Mouse (Mus musculus) telencephalon, adult 2 months (tissue): ENCODE results near the gene Mrpl14.
A peak's percentile ranks its signal among the peaks of the same experiment; 100 is the strongest.

Experiments
- DNase-seq: peaks from one replicate; pipeline ENCODE4 v3.0.0-alpha.2; 2011; ENCODE audit warnings: low read depth, low spot score

Gene Mrpl14

DNA sequence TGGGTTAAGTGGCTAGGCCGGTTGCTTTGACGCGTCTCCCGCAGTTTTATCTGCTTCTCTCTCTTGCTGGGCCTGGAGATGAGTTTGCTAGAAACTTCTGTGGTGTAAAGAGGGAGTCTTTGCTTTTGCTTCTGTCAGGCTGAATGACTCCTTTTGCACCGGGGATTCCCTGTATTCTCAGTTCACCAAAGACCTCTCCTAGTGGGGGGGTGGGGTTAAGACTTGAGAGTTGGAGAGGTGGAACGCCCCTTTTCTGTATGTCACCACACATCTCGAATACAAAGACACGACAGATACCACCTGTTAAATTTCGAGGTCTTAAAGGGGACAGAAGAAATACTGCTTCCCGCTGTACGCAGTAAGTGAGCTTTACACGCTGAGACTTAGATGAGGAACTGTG is 594 bp downstream of the Mrpl14 start, which contains the start of gene Tmem63b:
Tmem63b (minus strand) TSS at position 190 of the 400 bp plus-strand sequence.
- DNase-seq: no peak

DNA sequence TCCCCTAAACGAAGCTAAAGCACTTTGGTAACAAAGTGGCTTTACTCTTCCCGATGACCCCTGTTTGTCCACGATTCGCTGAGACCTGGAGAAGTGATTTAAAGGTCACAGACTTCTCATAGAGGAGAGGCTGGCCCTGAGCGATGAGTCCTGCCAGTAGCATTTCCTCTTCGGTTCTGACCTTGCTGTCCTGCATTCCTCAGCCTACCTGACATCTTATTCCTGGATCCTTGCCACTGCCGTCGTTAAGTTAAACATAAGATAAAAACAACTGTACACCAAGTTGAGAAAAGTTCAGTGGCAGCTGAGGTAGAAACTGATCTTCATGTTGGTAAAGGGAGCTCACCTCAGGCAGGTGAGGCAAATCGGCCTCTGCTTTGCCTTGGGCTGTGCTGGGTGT is 3.0 kb downstream of the Mrpl14 start:
- no peak for DNase-seq

DNA sequence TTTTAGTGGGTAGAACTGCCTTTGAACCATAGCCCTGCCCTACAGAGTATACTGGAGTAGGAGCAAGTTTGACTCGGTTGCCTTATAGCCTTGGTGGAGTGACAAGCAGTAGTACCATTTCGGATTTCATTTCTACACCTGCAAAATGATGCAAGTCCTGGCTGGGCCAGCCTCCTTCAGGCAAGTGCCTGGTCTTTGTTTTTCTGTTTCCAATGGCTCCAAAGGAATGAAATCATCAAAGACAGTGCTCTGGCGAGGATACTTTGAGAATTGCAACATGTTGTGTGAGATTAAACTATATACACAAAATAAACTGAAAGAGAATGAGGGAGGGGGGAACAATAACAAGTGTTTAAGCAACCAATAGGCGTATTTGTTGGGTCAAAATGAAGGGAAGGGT is 3.9 kb downstream of the Mrpl14 start:
- no peak for DNase-seq

DNA sequence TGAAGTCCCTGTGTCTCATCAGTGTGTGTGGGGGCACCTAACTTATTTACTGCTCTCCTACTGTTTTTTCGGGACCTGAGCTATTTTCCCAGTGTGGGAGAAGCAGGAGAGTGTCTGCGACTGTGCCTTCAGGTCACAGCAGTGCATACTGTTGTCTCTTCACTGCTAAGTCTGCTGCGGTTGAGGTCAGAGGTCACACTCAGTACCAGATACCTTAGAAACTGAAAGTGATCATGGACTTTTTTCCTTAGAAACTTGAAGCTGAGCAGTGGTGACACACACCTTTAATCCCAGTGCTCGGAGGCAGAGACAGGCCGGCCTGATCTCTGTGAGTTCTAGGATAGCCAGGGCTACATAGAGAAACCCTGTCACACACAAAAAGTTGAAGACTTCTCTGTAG is 6.0 kb downstream of the Mrpl14 start:
- no peak for DNase-seq

DNA sequence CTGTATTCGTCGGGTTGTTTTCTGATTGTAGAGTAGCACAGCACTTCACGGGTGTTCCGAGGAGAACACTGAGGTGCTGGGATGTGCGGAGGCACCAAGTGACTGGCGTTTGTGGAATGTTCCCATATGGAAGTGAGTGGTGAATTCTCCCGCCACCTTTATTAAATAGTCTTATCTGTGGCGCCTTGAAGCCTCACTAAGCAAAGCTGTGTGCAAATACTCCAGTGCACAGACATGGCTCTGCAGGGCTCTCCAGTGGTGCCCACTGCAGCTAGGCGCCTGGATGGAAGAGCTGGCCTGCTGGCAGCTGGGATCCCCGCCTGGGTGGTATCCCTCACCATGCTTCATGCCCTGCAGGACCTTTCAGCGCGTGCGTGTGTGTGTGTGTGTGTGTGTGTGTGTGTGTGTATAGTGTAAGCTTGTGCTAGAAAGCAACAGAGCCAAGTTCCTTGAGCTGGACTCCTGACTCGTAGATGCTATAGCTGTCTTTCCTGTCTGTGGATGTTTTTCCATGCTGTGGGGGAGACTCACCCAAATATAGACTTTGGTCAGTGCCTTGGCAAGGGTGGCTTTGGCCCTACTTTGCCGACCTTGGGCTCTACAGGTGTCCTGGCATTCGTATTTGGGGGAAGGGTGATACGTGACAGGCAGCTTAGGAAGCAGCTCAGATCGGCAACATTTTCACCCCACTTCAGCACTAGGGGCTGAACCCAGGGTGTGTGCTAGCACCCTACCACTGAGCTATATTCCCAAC is 7.9 kb downstream of the Mrpl14 start:
- DNase-seq: no peak

DNA sequence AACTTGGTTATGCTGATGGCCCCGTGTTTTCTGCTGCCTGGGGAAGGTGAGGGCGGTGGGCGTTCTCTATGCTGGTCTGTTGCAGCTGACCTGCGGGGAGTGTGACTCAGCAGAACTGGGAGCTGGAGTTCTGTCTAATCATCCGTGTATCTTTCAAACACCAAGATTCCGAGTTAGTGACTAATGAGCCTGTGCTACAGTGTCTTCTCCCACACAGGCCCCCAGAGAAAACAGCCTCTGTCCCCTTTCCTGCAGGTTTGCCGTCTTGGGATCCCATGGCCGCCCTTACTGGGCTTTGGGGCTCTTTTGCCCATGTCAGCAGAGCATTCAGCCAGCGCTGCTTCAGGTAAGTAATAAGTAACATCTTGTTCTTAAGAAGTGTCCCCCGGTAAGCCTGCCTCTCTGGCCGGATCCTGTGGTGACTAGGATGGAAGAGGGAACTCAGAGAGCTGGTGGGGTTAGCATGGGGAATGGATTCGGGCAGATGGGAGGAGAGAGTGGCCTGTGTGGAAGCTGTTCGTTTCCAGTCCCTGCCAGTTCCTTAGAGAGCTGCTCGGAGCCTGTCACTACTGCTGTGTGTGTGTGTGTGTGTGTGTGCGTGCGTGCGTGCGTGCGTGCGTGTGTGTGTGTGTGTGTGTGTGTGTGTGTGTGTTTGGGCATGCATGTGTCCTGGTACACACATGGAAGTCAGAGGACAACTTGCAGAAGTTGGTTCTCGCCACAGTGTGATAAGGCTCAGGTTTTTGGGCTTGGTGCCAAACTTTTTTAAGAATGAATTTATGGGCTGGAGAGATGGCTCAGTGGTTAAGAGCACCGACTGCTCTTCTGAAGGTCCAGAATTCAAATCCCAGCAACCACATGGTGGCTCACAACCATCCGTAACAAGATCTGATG is 9.4 kb downstream of the Mrpl14 start:
- DNase-seq: no peak

DNA sequence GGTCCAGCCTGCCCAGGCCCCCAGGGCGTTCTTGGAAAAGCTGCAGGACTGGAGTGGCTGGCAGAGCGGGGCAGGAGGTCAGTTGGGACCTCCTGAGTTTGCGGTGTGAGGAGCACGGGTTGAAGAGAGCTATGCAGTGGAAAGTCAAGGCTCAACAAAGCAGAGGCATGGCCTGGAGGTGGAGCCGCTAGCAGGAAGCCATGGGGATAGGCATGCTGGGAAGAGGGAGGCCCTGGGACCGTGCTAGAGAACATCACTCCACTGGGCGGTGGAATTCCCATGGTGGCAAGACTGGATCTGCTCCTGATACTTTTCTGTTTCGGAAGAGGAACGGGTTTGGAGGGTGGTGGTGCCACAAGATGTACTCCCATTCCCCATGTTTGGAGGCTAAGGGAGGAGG is 10.9 kb downstream of the Mrpl14 start:
- DNase-seq: no peak

DNA sequence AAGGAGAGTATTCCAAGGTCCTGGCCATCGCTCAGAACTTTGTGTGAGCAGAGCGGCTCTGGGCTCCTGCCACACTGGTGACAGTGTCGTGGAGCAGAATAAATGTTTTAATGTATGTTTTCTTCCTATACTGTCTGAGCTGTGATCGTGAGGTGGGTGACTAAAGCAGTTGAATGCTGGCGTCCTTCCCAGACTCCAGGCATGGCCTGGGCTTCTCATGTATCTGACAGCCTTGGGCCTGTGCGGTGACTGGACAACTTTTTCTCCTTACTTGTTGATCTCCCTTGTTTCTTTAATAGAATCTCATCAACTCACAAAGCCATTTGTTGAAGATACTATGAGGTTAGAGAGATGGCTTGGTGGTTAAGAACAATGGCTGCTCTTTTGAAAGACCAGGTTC is 12.2 kb downstream of the Mrpl14 start:
- no peak for DNase-seq

DNA sequence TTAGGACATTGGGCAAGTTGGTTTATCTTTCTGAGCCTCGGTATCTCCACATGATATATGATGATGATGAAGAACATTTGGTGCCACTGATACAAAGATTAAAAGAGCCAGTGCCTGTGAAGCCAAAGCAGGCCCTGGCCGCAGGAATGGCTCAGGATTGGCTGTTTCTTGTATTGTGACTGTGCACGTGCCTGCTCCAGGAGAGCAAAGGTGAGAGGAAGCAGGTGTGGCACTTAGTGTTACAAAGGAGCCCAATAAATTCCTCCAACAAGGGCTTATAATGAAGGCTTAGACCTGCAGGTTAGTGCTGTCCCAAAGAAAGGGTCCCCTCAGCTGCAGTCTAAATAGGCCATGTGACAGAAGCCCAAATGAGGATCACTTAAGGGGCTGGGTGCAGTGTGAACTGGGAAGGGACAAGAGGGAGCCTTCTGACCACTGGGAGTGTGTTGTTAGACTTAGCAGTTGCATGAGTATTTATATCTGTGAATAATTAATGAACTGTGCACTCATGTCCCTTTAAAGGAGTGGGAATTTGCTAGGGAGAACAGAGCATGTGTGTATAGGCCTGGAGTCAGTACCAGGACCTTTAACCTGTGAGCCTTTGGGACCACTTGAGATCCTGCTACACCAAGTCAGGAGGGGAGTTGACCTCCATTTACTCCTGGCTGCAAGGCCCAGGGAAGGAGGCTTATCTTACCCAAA is 13.1 kb downstream of the Mrpl14 start:
- no peak for DNase-seq

DNA sequence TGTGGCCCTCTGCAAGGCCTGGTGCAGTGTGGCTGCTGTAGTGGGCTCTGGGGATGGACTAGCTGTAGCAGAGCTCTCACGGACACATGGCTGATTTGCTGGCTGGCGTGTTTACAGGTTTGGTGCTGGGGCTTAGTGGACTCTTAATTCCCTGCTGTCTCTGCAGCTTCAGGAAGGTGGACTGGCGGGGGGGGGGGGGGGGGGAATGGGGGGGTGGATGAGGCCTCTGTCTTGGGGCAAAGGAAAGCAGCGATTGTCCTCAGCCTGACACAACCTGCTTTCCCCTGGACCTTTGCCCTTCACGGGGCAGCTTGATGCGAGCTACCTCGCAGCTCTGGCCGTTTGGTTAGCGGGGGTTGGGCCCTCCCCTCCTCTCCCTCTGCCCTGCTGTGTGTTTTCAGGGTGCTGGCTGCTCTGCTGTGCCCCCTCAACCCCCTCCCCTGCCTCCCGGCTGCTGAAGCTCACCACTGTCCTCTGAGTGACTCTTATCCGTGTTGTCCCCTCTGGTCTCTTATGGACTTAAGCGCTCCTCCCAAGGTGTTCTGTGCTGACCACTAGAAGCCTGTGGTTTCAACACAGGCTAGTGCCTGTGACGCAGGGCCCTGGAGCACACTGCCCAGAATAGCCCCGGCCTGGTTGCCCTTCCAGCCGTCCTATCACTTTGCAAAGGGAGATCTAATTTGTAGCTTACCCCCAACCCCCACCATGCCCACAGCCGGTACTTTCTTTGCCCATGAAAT is 14.5 kb downstream of the Mrpl14 start:
- no peak for DNase-seq

DNA sequence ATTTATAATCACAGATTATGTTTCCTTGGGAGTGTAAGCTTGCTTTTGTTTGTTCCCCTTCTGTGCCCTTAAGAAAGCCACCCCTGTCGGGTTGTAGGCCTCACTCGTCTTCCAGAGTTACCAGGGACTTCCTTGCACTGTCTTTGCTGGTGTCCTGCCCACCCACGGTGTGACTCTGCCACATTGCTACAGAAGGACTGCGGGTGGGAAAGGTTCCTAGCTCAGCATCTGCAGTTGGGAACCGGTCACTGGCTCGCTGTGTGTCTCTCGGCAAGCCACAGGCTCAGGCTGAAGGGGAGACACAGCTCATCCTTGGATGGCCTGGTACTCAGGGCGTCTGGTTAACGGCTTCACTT is 15.1 kb downstream of the Mrpl14 start:
- DNase-seq: no peak

DNA sequence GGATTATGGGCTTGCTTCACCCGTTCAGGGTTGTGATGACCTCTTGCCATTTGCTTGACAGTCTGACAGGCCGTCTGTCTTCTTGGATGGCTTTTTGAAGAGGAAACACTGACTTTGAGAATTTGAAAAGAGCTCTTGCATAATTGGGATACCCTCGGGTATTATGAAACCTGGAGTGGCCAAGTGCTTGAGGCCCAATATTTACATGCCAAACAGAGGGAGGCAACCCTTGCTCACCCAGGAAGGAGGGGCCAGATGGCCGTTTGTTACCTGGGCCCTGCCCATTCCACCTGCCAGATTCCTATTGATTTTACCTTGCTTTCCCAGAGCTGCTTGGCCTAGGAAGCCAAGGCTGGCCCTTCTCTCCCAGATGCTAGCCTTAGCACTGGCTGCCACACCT is 16.1 kb downstream of the Mrpl14 start:
- DNase-seq: no peak

DNA sequence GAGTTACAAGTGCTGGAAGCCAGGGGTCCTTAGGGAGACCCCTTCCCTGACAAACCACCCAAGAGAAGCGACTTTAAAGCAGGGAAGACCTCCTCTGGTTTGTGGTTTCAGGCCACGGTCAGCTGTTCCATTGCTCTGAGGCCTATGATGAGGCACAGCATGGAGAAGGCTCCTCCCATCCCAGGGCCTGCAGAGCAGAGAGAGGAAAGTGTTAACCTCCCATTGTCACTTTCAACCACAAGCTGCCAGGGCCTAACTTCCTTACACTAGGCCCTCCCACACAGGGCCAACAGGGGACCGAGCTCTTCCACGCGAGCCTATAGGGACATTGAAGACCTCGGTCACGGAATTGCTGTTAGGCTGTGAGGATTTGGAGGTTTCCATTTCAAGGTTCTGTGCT is 17.1 kb downstream of the Mrpl14 start:
- DNase-seq: no peak

DNA sequence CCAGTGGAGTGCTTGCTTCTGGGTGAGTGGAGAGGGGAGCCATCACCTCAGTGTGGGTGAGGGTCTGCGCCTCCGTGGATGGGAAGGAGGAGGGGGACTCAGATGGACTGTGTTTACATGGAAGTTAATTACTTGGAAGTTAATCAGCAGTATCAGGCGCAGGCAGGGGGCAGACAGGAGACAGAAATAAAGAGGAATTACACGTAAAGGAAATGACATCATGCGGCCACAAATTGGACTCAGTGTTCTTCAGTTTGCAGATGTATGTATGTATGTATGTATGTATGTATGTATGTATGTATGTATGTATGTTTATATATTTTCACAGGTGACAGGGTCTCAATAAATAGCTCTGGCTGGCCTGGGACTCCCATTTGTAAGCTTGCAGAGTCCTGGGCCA is 20.7 kb downstream of the Mrpl14 start:
- no peak for DNase-seq

DNA sequence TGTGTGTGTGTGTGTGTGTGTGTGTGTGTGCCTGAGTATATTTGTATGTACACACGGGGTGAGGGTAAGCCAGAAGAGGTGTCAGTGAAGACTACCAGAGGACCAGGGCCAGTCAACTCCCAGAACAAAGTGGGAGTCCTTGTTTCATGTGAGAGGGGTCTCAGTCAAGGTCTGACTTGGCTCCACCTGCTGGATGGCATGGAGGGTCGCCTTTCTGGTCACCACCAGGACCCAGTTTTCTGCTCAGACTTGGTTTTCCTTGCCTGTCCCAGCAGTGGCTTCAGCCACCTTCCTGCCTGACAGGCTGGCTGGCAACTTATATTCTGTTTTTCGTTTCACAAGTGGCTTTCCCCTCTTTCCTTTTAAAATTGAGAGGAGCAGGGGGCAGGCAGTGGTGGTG is 21.3 kb downstream of the Mrpl14 start:
- no peak for DNase-seq

DNA sequence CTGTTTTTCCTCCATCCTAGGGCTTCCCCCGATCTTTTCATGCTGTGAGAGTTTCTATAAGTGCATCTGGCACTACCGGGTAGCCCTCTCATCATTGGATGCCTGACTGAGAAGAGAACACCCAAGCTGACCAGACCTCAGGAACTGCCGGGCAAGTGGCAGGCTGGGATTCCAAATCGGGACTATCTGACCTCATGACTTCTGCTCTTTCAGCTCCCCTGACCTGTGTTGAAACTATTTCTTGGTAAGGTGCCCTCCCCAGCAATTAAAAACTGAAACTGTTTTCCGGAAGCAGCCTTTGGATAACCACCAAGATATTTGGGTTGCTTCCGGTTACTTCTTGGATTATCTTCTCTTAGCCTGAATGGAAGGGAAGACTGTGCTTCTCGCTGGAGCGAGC is 22.1 kb downstream of the Mrpl14 start:
- DNase-seq: no peak

DNA sequence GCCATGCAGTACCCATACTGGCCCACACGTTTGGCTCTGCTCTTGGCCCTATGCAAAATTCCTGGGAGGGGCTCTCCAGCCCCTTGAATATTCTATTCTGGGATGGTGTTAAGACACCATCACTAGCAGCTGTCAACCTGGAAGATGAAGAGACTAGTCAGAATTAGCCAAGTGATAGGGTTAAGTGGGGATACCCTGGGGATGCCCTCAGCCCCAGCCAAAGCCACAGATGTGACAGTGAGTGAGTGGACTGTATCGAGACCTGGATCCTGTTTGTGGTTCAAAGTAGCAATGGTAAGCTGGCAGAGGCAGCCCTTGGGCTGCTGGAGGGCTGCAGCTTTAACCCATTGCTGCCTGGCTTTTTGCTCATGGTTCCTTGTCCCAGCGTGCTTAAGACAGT is 23.7 kb downstream of the Mrpl14 start:
- DNase-seq: no peak

DNA sequence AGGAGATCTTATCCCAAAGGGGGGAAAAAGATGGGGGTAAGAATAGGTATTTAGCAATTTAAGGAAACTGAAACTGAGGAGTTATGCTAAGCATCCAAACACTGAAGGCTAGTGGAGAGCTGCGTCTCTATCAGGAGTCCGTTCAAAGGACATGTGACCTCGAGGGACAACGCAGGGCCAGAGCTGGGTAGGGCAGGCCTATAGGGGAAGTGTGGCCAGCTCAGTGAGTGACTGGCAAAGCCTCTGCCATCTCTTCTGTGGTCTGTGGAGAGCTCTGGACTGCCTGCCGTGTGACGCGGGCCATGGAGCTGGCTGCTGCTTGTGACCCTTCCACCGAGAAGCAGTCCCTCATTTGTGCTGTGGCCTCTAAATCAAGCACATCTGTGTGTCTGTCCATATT is 24.3 kb downstream of the Mrpl14 start:
- DNase-seq: no peak

DNA sequence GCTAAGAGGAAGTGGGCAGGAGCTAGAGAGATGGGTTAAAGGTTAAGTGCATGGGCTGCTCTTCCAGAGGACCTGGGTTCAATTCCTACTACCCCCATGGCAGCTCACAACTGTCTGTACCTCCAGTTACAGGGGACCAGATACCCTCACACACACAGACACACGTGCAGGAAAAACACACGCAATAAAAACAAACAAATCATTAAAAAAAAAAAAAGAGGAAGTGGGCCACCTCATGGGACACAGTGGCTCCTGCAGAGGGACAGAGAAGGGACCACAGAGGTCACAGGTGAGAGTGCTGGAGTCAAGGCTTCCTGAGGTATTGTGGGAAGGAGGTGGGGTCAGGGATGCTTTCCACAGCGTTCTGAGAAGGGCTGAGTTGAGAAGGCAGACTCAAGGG is 25.4 kb downstream of the Mrpl14 start:
- DNase-seq: no peak

DNA sequence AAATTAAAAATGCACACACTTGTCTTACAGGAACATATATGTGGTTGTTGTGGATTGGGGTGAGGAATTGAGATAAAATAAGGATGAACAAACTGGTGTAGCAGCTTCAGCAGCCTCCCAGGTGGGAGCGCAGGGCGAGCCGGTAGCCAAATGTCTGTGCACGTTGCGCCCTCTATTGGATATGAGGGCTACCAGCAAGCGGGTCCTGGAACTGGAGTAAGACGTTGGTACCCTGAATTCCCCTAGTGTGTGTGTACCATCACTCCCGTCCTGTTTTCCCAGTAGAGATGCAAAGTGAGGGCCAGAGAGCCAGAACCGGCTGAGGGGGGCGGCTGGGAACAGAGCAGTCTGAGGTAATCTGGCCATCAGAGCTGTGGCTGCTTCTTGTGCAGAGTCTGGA is 32.2 kb downstream of the Mrpl14 start:
- DNase-seq: no peak

DNA sequence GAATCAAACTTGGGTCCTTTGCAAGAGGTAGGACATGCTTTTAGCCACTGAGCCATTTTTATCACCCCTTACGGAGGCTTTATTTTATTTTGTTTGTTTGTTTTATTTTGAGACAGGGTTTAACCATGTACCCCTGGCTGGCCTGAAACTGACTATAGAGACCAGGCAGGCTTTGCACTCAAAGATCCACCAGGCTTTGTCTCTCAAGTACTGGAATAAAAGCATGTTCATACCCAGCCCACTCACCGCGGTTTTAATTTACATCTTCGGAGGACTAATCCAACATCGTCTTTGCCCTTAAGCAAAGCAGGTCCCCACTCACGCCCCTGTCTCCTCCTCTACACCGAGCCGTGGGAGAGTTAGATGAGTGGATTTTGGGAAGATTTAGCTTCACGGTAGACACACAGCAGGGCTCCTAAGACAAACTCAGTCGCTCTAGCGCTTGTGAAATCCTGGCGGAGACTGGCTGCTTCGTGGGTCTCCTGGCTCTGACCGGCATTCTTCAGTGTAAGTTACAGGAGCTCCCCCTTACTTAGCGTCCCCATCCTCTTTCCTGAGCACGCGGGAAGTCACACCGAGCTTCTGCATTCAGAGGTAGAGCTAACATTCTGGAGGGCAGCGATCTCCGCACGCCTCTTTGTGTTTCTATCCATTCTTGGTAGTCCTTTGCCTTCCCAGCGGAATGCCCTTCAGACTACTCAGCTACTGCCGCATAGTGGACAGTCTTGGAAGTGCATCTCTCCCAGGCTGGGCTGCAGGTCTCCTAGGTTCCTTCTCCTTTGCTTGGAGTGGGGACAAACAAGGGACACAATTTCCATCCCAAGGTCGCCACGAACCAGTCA is 37.8 kb downstream of the Mrpl14 start:
- peak; percentile 63 for DNase-seq
